8 mouse cellular contexts compared by ENCODE assay signal in the genomic region with DNA sequence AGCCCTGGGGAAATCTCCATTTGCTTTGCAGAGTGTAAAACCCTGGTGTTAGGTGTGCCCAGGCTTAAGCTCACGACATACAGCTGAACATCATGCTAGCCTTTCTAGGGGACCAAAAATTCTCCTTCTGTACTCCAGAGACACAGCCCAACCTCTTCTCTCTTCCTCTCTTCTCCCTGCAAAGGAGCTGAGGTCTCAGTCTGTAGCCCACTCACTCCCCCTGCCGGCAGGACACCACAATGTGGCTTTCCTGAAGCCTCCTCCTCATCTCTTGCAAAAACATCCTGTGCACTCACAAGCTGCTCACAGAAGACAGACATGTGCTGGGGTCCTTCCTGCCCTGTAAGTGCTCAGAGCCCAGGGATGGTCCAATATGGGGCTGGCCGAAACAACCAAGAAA. TPM values are rescaled to one million over a fixed set of nuclear protein-coding genes. Genes with fewer than 3 reads are reported as not detected.
DNase-seq lines count a peak whose midpoint lies in the region; TF ChIP-seq lines count a peak whose summit lies in the region.

No protein-coding gene starts in this region.

- TF ChIP-seq CTCF in lung, adult 2 months (IDR thresholded peaks at IDR 0.05; ENCODE audit: insufficient read depth, low read length): peak; percentile 82

- TF ChIP-seq POLR2A in lung, adult 2 months (IDR thresholded peaks at IDR 0.05; ENCODE audit: borderline replicate concordance, extremely low read depth, low read depth, low read length): no peak

- no peak overlapping the region for H3K4me3 ChIP-seq in lung, adult 2 months (replicated peaks; ENCODE audit: extremely low read depth, low read depth, low read length)

- no peaks in the 10 kb centered on the region for H3K4me1 ChIP-seq in lung, adult 2 months (ENCODE audit: control insufficient read depth, insufficient read depth, low read length)

- peak; percentile 18 to 44 for DNase-seq in CD8-positive naive resting alpha-beta T cell, adult 2 months (ENCODE audit: low read depth in 2 of 2, low spot score in 2 of 2)
- DNase-seq in adrenal gland, postnatal 25 days: peak; percentile 72
- peak; percentile 58 for DNase-seq in embryo, embryonic 9.5 days (ENCODE audit: extremely low spot score)
- DNase-seq in heart, adult 8-10 months (ENCODE audit: low spot score): peak; percentile 60
- peak; percentile 87 to 89 for DNase-seq in kidney, postnatal 4 days
- DNase-seq in lung, adult 2 months: peak; percentile 59
- DNase-seq in ovary, postnatal 14 days (ENCODE audit: low spot score): peak; percentile 67
- DNase-seq in thymus, postnatal 25 days: peak; percentile 66

- WGBS in lung, adult 2 months: 45% methylated on average over 3 of the region's 3 CpGs

RNA-seq across cellular contexts. Expression of a gene that starts 27.1 kb away (rescaled TPM):
- 0.52 and 1.3 TPM in 2 replicates for total RNA-seq in adrenal gland, postnatal 25 days (2021)
- total RNA-seq in heart, adult 8-10 months (2022): 10 to 100 TPM; 24.5 to 32.4 (median 28.6) TPM
- polyA plus RNA-seq in lung, adult 2 months (2012; rRNA removed): 16.7 and 21.8 TPM in 2 replicates

Comparison
In these comparisons a context has a peak if more than half of its experiments do, and no peak if none do; other contexts are left out.
1. DNase-seq: peak in every context shown above with its lines; median percentile 88 in kidney, postnatal 4 days; 72 in adrenal gland, postnatal 25 days; 67 in ovary, postnatal 14 days; 66 in thymus, postnatal 25 days; 60 in heart, adult 8-10 months; 59 in lung, adult 2 months; 58 in embryo, embryonic 9.5 days; 31 in CD8-positive naive resting alpha-beta T cell, adult 2 months.
2. RNA of a gene that starts 27.1 kb away (total RNA-seq): 24.5 to 32.4 TPM in heart, adult 8-10 months; 0.52 to 1.3 TPM in adrenal gland, postnatal 25 days; every median in the first group is over 10 times any median in the second.